Mouse (Mus musculus) Muller cell, postnatal 12 days (primary cell): ENCODE measurements around the gene Vmn2r52.
"Not testable (repeated sequence)": the region's sequence is repeated elsewhere in the genome, so short reads cannot be mapped to it uniquely, and the experiment has no call there.

Source experiments
- DNase-seq: peaks from one replicate; pipeline ENCODE4 v3.0.0-alpha.2; 2015; ENCODE audit errors: inconsistent ontology term

The Vmn2r52 gene

GRCm38 (mm10) chr7:10176473-10176872 lies at the start of gene Vmn2r52:
Gene Vmn2r52, minus strand, starts transcription at chr7:10176573.
- no peak for DNase-seq

GRCm38 (mm10) chr7:10105641-10106040 lies 70.7 kb downstream of the Vmn2r52 start, which contains the start of gene Vmn2r51:
Gene Vmn2r51, minus strand, starts transcription at chr7:10105741.
- not testable (repeated sequence) for DNase-seq
